9 mouse cellular contexts compared by ENCODE assay signal in genomic region chr17:45680391-45680980, GRCm38 (mm10). TPM values are rescaled to one million over a fixed set of nuclear protein-coding genes. Genes with fewer than 3 reads are reported as not detected.
DNase-seq lines count a peak whose midpoint lies in the region; ATAC-seq lines count a peak whose summit lies in the region.
"Had no signal": no experiment of that assay in that cellular context is flagged by ENCODE, and none has a peak within 500 bp of the region (broad histone marks: within the 10 kb centered on the region; RNA-seq: fewer than 3 reads in every experiment).

No protein-coding gene starts in this region.

- peaks cover 41% of the 10 kb centered on the region for H3K36me3 ChIP-seq in megakaryocyte, embryonic 14.5 days (replicated peaks; ENCODE audit: low read length)
- peaks cover 35% of the 10 kb centered on the region for H3K36me3 ChIP-seq in forebrain, embryonic 13.5 days (ENCODE audit: poor library complexity, severe bottlenecking)
- peaks cover 57% of the 10 kb centered on the region for H3K36me3 ChIP-seq in hindbrain, embryonic 10.5 days
- H3K36me3 ChIP-seq in lung, embryonic 16.5 days (ENCODE audit: control insufficient read depth, insufficient read depth, low read length), result peaks cover 9% of the 10 kb centered on the region

- peaks cover 62% of the 10 kb centered on the region for H3K4me1 ChIP-seq in megakaryocyte, embryonic 14.5 days
- H3K4me1 ChIP-seq in forebrain, embryonic 13.5 days, result peaks cover 26% of the 10 kb centered on the region
- H3K4me1 ChIP-seq in hindbrain, embryonic 10.5 days (replicated peaks), result peaks cover 42% of the 10 kb centered on the region
- peaks cover 17% of the 10 kb centered on the region for H3K4me1 ChIP-seq in lung, embryonic 16.5 days (replicated peaks; ENCODE audit: control insufficient read depth, insufficient read depth, low read length)

- peak overlapping the region; percentile 56 for H3K4me3 ChIP-seq in megakaryocyte, embryonic 14.5 days (replicated peaks)
- peak overlapping the region; percentile 25 for H3K4me3 ChIP-seq in forebrain, embryonic 13.5 days
- H3K4me3 ChIP-seq in hindbrain, embryonic 10.5 days, result peak overlapping the region; percentile 25
- H3K4me3 ChIP-seq in lung, embryonic 16.5 days (ENCODE audit: low read length), result peak overlapping the region; percentile 15; the same call in 1 of the 2 replicates

- no peak for ATAC-seq in megakaryocyte, adult 5-6 weeks (ENCODE audit: poor library complexity, severe bottlenecking)
- ATAC-seq in forebrain, embryonic 13.5 days, result peak; percentile 84
- peak; percentile 70 for ATAC-seq in lung, embryonic 16.5 days (ENCODE audit: low read depth)

- 52% methylated on average over 8 of the region's 8 CpGs for WGBS in forebrain, embryonic 13.5 days
- WGBS in hindbrain, embryonic 10.5 days, result 53% methylated on average over 8 of the region's 8 CpGs
- 47% methylated on average over 8 of the region's 8 CpGs for WGBS in lung, embryonic 16.5 days

- peak overlapping the region; percentile 52 for H3K4me2 ChIP-seq in forebrain, embryonic 13.5 days
- peak overlapping the region; percentile 48 for H3K4me2 ChIP-seq in lung, embryonic 16.5 days (ENCODE audit: low read depth, low read length)

- peak overlapping the region; percentile 64 for H3K9ac ChIP-seq in forebrain, embryonic 13.5 days
- H3K9ac ChIP-seq in lung, embryonic 16.5 days (ENCODE audit: low read length), result peak overlapping the region; percentile 59

- H3K27me3 ChIP-seq in megakaryocyte, embryonic 14.5 days (replicated peaks), result no peaks in the 10 kb centered on the region
- H3K27me3 ChIP-seq in forebrain, embryonic 13.5 days, result no peaks in the 10 kb centered on the region
- no peaks in the 10 kb centered on the region for H3K27me3 ChIP-seq in hindbrain, embryonic 10.5 days (ENCODE audit: insufficient read depth, poor library complexity, severe bottlenecking)
- H3K27me3 ChIP-seq in lung, embryonic 16.5 days (ENCODE audit: control insufficient read depth, insufficient read depth, low read depth, low read length), result no peaks in the 10 kb centered on the region

- H3K27ac ChIP-seq in forebrain, embryonic 13.5 days, result peak overlapping the region; percentile 83
- peak overlapping the region; percentile 80 for H3K27ac ChIP-seq in hindbrain, embryonic 10.5 days
- peak overlapping the region; percentile 46 for H3K27ac ChIP-seq in lung, embryonic 16.5 days (ENCODE audit: low read length)

- peak; percentile 45 for DNase-seq in hindbrain, embryonic 10.5 days (ENCODE audit: low spot score)
- peak; percentile 63 to 77 for DNase-seq in layer of hippocampus, adult 8-10 months (ENCODE audit: low spot score in 2 of 2)
- peak; percentile 83 to 89 for DNase-seq in right cerebral cortex, postnatal 10 days (ENCODE audit: low spot score in 2 of 2)
- no peak for DNase-seq in thymus, postnatal 14 days

- H3K9me3 ChIP-seq in megakaryocyte, embryonic 14.5 days, result no peaks in the 10 kb centered on the region
- no peaks in the 10 kb centered on the region for H3K9me3 ChIP-seq in forebrain, embryonic 13.5 days (replicated peaks)
- no peaks in the 10 kb centered on the region for H3K9me3 ChIP-seq in hindbrain, embryonic 10.5 days
- no peaks in the 10 kb centered on the region for H3K9me3 ChIP-seq in lung, embryonic 16.5 days (ENCODE audit: control insufficient read depth, low read length)

RNA-seq across cellular contexts. Expression of gene Mrpl14, which starts 5.6 kb away (rescaled TPM):
- polyA plus RNA-seq in megakaryocyte, embryonic 14.5 days (2012; ENCODE audit: insufficient read depth, low replicate concordance), result 106 and 372 TPM in 2 replicates
- 30.3 and 34.7 TPM in 2 replicates for total RNA-seq in megakaryocyte, adult 5-6 weeks (2015)
- 12.7 and 14.7 TPM in 2 replicates for total RNA-seq in megakaryocyte, adult 5-6 weeks (2017)
- 116 and 125 TPM in 2 replicates for polyA plus RNA-seq in forebrain, embryonic 13.5 days (2015; fragmentation: Nextera tagmentation; extraction: Ambion mirVana)
- 146 and 150 TPM in 2 replicates for polyA plus RNA-seq in hindbrain, embryonic 10.5 days (2016; fragmentation: Nextera tagmentation; extraction: Ambion mirVana)
- total RNA-seq in layer of hippocampus, adult 8-10 months (2022), result 10 to 100 TPM; 36.8 to 48.9 (median 39.1) TPM
- 191 and 214 TPM in 2 replicates for polyA plus RNA-seq in lung, embryonic 16.5 days (2015; fragmentation: Nextera tagmentation; extraction: Ambion mirVana)

RNA-seq across cellular contexts. Expression of gene Tmem63b, which starts 6.2 kb away (rescaled TPM):
- 22.7 and 26.5 TPM in 2 replicates for polyA plus RNA-seq in megakaryocyte, embryonic 14.5 days (2012; ENCODE audit: insufficient read depth, low replicate concordance)
- total RNA-seq in megakaryocyte, adult 5-6 weeks (2015), result 3.3 and 5.3 TPM in 2 replicates
- total RNA-seq in megakaryocyte, adult 5-6 weeks (2017), result 3.6 and 5.3 TPM in 2 replicates
- polyA plus RNA-seq in forebrain, embryonic 13.5 days (2015; fragmentation: Nextera tagmentation; extraction: Ambion mirVana), result 91.1 and 92.9 TPM in 2 replicates
- polyA plus RNA-seq in hindbrain, embryonic 10.5 days (2016; fragmentation: Nextera tagmentation; extraction: Ambion mirVana), result 60.5 and 83.5 TPM in 2 replicates
- 100 to 1,000 TPM; 160 to 184 (median 166) TPM for total RNA-seq in layer of hippocampus, adult 8-10 months (2022)
- polyA plus RNA-seq in lung, embryonic 16.5 days (2015; fragmentation: Nextera tagmentation; extraction: Ambion mirVana), result 52.7 and 55.6 TPM in 2 replicates

RNA-seq across cellular contexts. Expression of gene Capn11, which starts 21.4 kb away (rescaled TPM):
- not detected in 2 replicates for polyA plus RNA-seq in megakaryocyte, embryonic 14.5 days (2012; ENCODE audit: insufficient read depth, low replicate concordance)
- 0.67 TPM in 1 of 2 replicates, not detected in the other for total RNA-seq in megakaryocyte, adult 5-6 weeks (2015)
- total RNA-seq in megakaryocyte, adult 5-6 weeks (2017), result not detected in 2 replicates
- polyA plus RNA-seq in forebrain, embryonic 13.5 days (2015; fragmentation: Nextera tagmentation; extraction: Ambion mirVana), result 0.30 and 0.72 TPM in 2 replicates
- polyA plus RNA-seq in hindbrain, embryonic 10.5 days (2016; fragmentation: Nextera tagmentation; extraction: Ambion mirVana), result 0.31 and 1.2 TPM in 2 replicates
- total RNA-seq in layer of hippocampus, adult 8-10 months (2022), result 1 to 10 TPM in 1 of 4 experiments, under 1 TPM in 3; 0.22 to 1.1 (median 0.41) TPM
- polyA plus RNA-seq in lung, embryonic 16.5 days (2015; fragmentation: Nextera tagmentation; extraction: Ambion mirVana), result 0.72 and 0.78 TPM in 2 replicates

RNA-seq across cellular contexts. Expression of gene 1600014C23Rik, which starts 53.2 kb away (rescaled TPM):
- polyA plus RNA-seq in megakaryocyte, embryonic 14.5 days (2012; ENCODE audit: insufficient read depth, low replicate concordance), result 1.3 TPM in 1 of 2 replicates, not detected in the other
- not detected in 2 replicates for total RNA-seq in megakaryocyte, adult 5-6 weeks (2015)
- total RNA-seq in megakaryocyte, adult 5-6 weeks (2017), result not detected in 2 replicates
- 0.48 TPM in 1 of 2 replicates, not detected in the other for polyA plus RNA-seq in forebrain, embryonic 13.5 days (2015; fragmentation: Nextera tagmentation; extraction: Ambion mirVana)
- polyA plus RNA-seq in hindbrain, embryonic 10.5 days (2016; fragmentation: Nextera tagmentation; extraction: Ambion mirVana), result 0.58 and 0.67 TPM in 2 replicates
- not detected for total RNA-seq in layer of hippocampus, adult 8-10 months (2022)
- not detected in 2 replicates for polyA plus RNA-seq in lung, embryonic 16.5 days (2015; fragmentation: Nextera tagmentation; extraction: Ambion mirVana)
- polyA plus RNA-seq: liver, embryonic 16.5 days had no signal
